Comparison of ENCODE assay signal across 15 mouse cellular contexts in the genomic region with DNA sequence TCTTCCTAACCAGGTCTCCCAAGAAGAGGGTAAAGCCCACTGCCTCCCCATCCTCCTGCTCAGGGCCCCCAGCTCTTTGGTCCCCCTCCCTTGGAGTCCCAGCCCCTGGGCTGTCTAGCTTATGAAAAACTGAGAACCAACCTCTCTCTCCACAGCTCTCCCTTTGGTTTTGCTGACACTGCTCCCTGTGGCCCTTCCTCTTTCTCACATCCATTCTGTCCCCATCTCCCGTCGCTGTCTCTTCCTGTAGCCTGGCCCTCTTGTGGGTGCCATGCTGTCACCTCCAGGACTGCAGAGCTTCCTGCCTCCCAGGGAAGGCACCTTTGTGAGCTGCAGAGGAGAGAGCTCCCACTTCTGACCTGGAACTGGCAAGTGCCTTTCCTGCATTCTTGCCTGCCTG. TPM values are rescaled to one million over a fixed set of nuclear protein-coding genes. Genes with fewer than 3 reads are reported as not detected.
A peak's percentile ranks its signal among the peaks of the same experiment; 100 is the strongest.
DNase-seq lines count a peak whose midpoint lies in the region; ATAC-seq and TF ChIP-seq lines count a peak whose summit lies in the region.
"Had no signal": no experiment of that assay in that cellular context is flagged by ENCODE, and none has a peak within 500 bp of the region (broad histone marks: within the 10 kb centered on the region; RNA-seq: fewer than 3 reads in every experiment).

No protein-coding gene starts in this region.

- H3K27ac ChIP-seq in gastrocnemius, adult 2 months: peak overlapping the region; percentile 70; the same call in 1 of the 2 replicates
- peak overlapping the region; percentile 19 for H3K27ac ChIP-seq in kidney, embryonic 15.5 days
- peak overlapping the region; percentile 36; the same call in 1 of the 2 replicates for H3K27ac ChIP-seq in midbrain, embryonic 12.5 days (replicated peaks)
- no peak overlapping the region for H3K27ac ChIP-seq in midbrain, embryonic 15.5 days
- H3K27ac ChIP-seq: embryonic facial prominence, embryonic 12.5 days; forebrain, embryonic 12.5 days; hindbrain, embryonic 15.5 days; liver, embryonic 14.5 days had no signal

- H3K4me2 ChIP-seq in kidney, embryonic 15.5 days: no peak overlapping the region
- H3K4me2 ChIP-seq in midbrain, embryonic 12.5 days (replicated peaks): no peak overlapping the region
- H3K4me2 ChIP-seq in midbrain, embryonic 15.5 days: no peak overlapping the region
- H3K4me2 ChIP-seq: embryonic facial prominence, embryonic 12.5 days; forebrain, embryonic 12.5 days; hindbrain, embryonic 15.5 days had no signal

- H3K36me3 ChIP-seq in kidney, embryonic 15.5 days: peaks cover 25% of the 10 kb centered on the region
- H3K36me3 ChIP-seq in midbrain, embryonic 12.5 days: peaks cover 42% of the 10 kb centered on the region
- no peaks in the 10 kb centered on the region for H3K36me3 ChIP-seq in midbrain, embryonic 15.5 days (replicated peaks)

- no peak for TF ChIP-seq CTCF in gastrocnemius, adult 2 months (IDR thresholded peaks at IDR 0.05)

- no peak for ATAC-seq in kidney, embryonic 15.5 days (replicated peaks; ENCODE audit: low FRiP score)
- ATAC-seq in midbrain, embryonic 12.5 days (ENCODE audit: low FRiP score, low read depth): no peak
- no peak for ATAC-seq in midbrain, embryonic 15.5 days (replicated peaks)

- DNase-seq in gastrocnemius, adult 2 months: peak; percentile 21
- DNase-seq in gastrocnemius, postnatal 25 days: no peak
- no peak for DNase-seq in kidney, adult 11 months
- DNase-seq in Muller cell, postnatal 12 days (ENCODE audit: inconsistent ontology term): no peak
- DNase-seq in left cerebral cortex, postnatal 10 days (ENCODE audit: extremely low spot score in 1 of 2, low spot score in 2 of 2): no peak
- DNase-seq: cerebellum, postnatal 10 days; kidney, postnatal 10 days had no signal

- WGBS in kidney, embryonic 15.5 days: 49% methylated on average over 2 of the region's 2 CpGs
- WGBS in midbrain, embryonic 12.5 days: 73% methylated on average over 2 of the region's 2 CpGs
- WGBS in midbrain, embryonic 15.5 days: 70% methylated on average over 2 of the region's 2 CpGs

- H3K9me3 ChIP-seq in kidney, embryonic 15.5 days (replicated peaks): no peaks in the 10 kb centered on the region
- H3K9me3 ChIP-seq in midbrain, embryonic 12.5 days: no peaks in the 10 kb centered on the region
- H3K9me3 ChIP-seq in midbrain, embryonic 15.5 days: no peaks in the 10 kb centered on the region
- H3K9me3 ChIP-seq: embryonic facial prominence, embryonic 12.5 days; forebrain, embryonic 12.5 days; hindbrain, embryonic 15.5 days had no signal

- H3K27me3 ChIP-seq in kidney, embryonic 15.5 days: no peaks in the 10 kb centered on the region
- 0 out of 2 replicates have a peak, but pooled peaks cover 3% of the 10 kb centered on the region for H3K27me3 ChIP-seq in midbrain, embryonic 12.5 days
- H3K27me3 ChIP-seq in midbrain, embryonic 15.5 days (replicated peaks): no peaks in the 10 kb centered on the region
- H3K27me3 ChIP-seq: embryonic facial prominence, embryonic 12.5 days; forebrain, embryonic 12.5 days; hindbrain, embryonic 15.5 days had no signal

- H3K4me1 ChIP-seq in kidney, embryonic 15.5 days: peaks cover 74% of the 10 kb centered on the region
- H3K4me1 ChIP-seq in midbrain, embryonic 12.5 days: peaks cover 24% of the 10 kb centered on the region
- H3K4me1 ChIP-seq in midbrain, embryonic 15.5 days: peaks cover 21% of the 10 kb centered on the region

- intact Hi-C loops in gastrocnemius, adult 2 months (cut with DNase I): no loop called here
- intact Hi-C loops in left cerebral cortex, postnatal 10 days (cut with DNase I): no loop called here

- H3K4me3 ChIP-seq in gastrocnemius, adult 2 months: no peak overlapping the region
- no peak overlapping the region for H3K4me3 ChIP-seq in kidney, embryonic 15.5 days (replicated peaks)
- no peak overlapping the region for H3K4me3 ChIP-seq in midbrain, embryonic 12.5 days
- H3K4me3 ChIP-seq in midbrain, embryonic 15.5 days: no peak overlapping the region
- H3K4me3 ChIP-seq: embryonic facial prominence, embryonic 12.5 days; forebrain, embryonic 12.5 days; hindbrain, embryonic 15.5 days; myocyte had no signal

- no peak overlapping the region for H3K9ac ChIP-seq in kidney, embryonic 15.5 days
- H3K9ac ChIP-seq in midbrain, embryonic 12.5 days (replicated peaks): no peak overlapping the region
- no peak overlapping the region for H3K9ac ChIP-seq in midbrain, embryonic 15.5 days
- H3K9ac ChIP-seq: embryonic facial prominence, embryonic 12.5 days; forebrain, embryonic 12.5 days; hindbrain, embryonic 15.5 days; liver, embryonic 14.5 days had no signal

RNA-seq across cellular contexts. Expression of gene Trim8, which starts 14.8 kb away (rescaled TPM):
- total RNA-seq in gastrocnemius, adult 2 months (2021): 10 to 100 TPM; 20.2 to 20.7 TPM
- 10 to 100 TPM; 19.1 to 20.6 TPM for total RNA-seq in gastrocnemius, postnatal 25 days (2021)
- 24.6 and 28.7 TPM in 2 replicates for polyA plus RNA-seq in kidney, embryonic 15.5 days (2015; fragmentation: Nextera tagmentation; extraction: Ambion mirVana)
- polyA plus RNA-seq in midbrain, embryonic 12.5 days (2016; fragmentation: Nextera tagmentation; extraction: Ambion mirVana): 38.5 and 53.9 TPM in 2 replicates
- polyA plus RNA-seq in midbrain, embryonic 15.5 days (2015; fragmentation: Nextera tagmentation; extraction: Ambion mirVana): 29.9 and 30.5 TPM in 2 replicates
- 100 to 1,000 TPM; 101 to 108 TPM for total RNA-seq in left cerebral cortex, postnatal 10 days (2021)

Comparison
In these comparisons a context has a peak if more than half of its experiments do, and no peak if none do; other contexts are left out.
1. RNA of gene Trim8, which starts 14.8 kb away (total RNA-seq): 101 to 108 TPM in left cerebral cortex, postnatal 10 days; 20.2 to 20.7 TPM in gastrocnemius, adult 2 months and 19.1 to 20.6 TPM in gastrocnemius, postnatal 25 days; every median in the first group is over 4 times any median in the second.